34 mouse cellular contexts compared by ENCODE assay signal in the genomic region with DNA sequence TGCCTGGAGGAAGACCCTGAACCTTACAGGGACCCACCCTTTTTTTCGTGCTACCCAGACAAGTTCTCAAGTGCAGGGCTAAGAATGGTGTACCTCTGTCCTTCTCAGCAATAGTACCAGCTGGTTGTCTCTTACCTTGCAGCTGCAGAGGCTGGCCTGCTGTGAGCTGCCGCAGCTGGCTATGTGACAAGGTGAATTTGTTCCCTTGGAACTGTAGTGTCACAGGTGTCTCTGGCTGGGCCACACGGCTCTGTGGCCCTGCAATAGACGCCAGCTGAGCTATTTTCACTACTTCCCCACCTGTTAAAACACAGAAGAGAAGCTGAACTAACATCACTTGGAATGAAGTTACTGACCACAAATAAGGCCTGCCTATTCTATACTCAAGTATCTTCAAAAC.
"Had no signal": no experiment of that assay in that cellular context is flagged by ENCODE, and none has a peak within 500 bp of the region (broad histone marks: within the 10 kb centered on the region; RNA-seq: fewer than 3 reads in every experiment).

No protein-coding gene starts in this region.

- ATAC-seq: hindbrain, embryonic 16.5 days; hindbrain, postnatal 0 days; inflammation-experienced regulatory T-cells, adult 6 months; intestine, embryonic 15.5 days; intestine, embryonic 16.5 days; intestine, postnatal 0 days had no signal

- H3K4me2 ChIP-seq: heart, embryonic 11.5 days; heart, embryonic 13.5 days; heart, embryonic 15.5 days; hindbrain, embryonic 12.5 days; hindbrain, embryonic 13.5 days; hindbrain, embryonic 14.5 days; hindbrain, embryonic 15.5 days; intestine, embryonic 15.5 days; kidney, embryonic 15.5 days had no signal

- H3K9me3 ChIP-seq: heart, embryonic 10.5 days; heart, embryonic 13.5 days; heart, embryonic 15.5 days; hindbrain, embryonic 10.5 days; hindbrain, embryonic 12.5 days; hindbrain, embryonic 13.5 days; hindbrain, embryonic 15.5 days; intestine, embryonic 15.5 days; kidney, embryonic 15.5 days had no signal

- H3K27me3 ChIP-seq: heart, embryonic 13.5 days; heart, embryonic 15.5 days; hindbrain, embryonic 12.5 days; hindbrain, embryonic 13.5 days; hindbrain, embryonic 15.5 days; intestine, embryonic 15.5 days; kidney, embryonic 15.5 days had no signal

- DNase-seq: heart, postnatal 10 days; heart, postnatal 14 days; heart, postnatal 36 days; heart, postnatal 4 days; kidney, adult 11 months; kidney, adult 18-20 months; kidney, adult 2 months; kidney, adult 8-10 months; kidney, adult 9 months; kidney, postnatal 14 days; kidney, postnatal 25 days; kidney, postnatal 36 days; kidney, postnatal 4 days; layer of hippocampus, adult 9-11 months; layer of hippocampus, postnatal 36 days had no signal

- H3K27ac ChIP-seq: heart, embryonic 10.5 days; heart, embryonic 13.5 days; heart, embryonic 15.5 days; hindbrain, embryonic 10.5 days; hindbrain, embryonic 12.5 days; hindbrain, embryonic 13.5 days; hindbrain, embryonic 14.5 days; hindbrain, embryonic 15.5 days; hindbrain, postnatal 0 days; intestine, embryonic 15.5 days; kidney, embryonic 15.5 days; kidney, postnatal 0 days; layer of hippocampus, adult 2 months; left cerebral cortex, adult 2 months had no signal

- H3K4me1 ChIP-seq: heart, embryonic 10.5 days; heart, embryonic 13.5 days; heart, embryonic 15.5 days; hindbrain, embryonic 10.5 days; hindbrain, embryonic 12.5 days; hindbrain, embryonic 13.5 days; hindbrain, embryonic 15.5 days; intestine, embryonic 15.5 days; kidney, embryonic 15.5 days had no signal

- H3K4me3 ChIP-seq: heart, embryonic 10.5 days; heart, embryonic 13.5 days; heart, embryonic 15.5 days; hindbrain, embryonic 10.5 days; hindbrain, embryonic 12.5 days; hindbrain, embryonic 13.5 days; hindbrain, embryonic 15.5 days; intestine, embryonic 15.5 days; kidney, embryonic 15.5 days; layer of hippocampus, adult 2 months; left cerebral cortex, adult 2 months had no signal

- H3K9ac ChIP-seq: heart, embryonic 13.5 days; heart, embryonic 15.5 days; hindbrain, embryonic 12.5 days; hindbrain, embryonic 13.5 days; hindbrain, embryonic 14.5 days; hindbrain, embryonic 15.5 days; intestine, embryonic 15.5 days; kidney, embryonic 15.5 days had no signal
